Mouse (Mus musculus) embryonic fibroblast, embryonic 13.5 days (primary cell): ENCODE data around the gene Ggct.

ENCODE experiments used
- CTCF ChIP-seq: IDR thresholded peaks from 2 replicates; pipeline ENCODE4 v1.5.1; 2011; ENCODE audit warnings: mild to moderate bottlenecking, control low read depth, low read length, moderate library complexity, borderline replicate concordance; ENCODE audit not compliant: insufficient read depth
- POLR2A ChIP-seq: IDR thresholded peaks from 2 replicates; pipeline ENCODE4 v1.6.1; 2011; ENCODE audit warnings: low read depth, mild to moderate bottlenecking, control low read depth, low read length, moderate library complexity

DNA sequence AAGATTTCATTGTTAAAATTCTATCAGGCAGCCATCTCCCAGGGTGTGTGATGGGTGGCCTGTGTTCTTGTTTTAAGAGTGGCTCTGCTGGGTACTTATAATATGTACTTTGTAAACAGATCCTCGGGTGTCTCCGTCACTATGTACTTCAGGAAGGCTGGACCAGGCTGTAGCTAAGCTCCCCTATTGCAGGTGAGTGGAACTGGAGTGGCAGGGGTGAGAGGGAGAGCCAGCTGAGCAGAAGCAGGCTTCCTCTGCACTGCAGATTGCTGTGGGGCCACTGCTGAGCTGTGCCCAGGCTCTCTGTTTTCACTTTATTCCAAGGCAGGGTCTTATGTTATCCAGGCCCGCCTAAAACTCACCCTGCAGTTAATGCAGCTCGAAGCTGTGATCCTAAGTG, 9.7 kb upstream of the Ggct start:
- TF ChIP-seq CTCF: no peak
- no peak for TF ChIP-seq POLR2A
